Mouse (Mus musculus) spleen, adult 18-20 months (tissue): ENCODE results near the gene Fhdc1.

ENCODE experiments used
- DNase-seq, 2 experiments: peaks; one replicate each; pipeline ENCODE4 v3.0.0; 2022; ENCODE audit warnings: mixed read lengths in 2 of 2

Fhdc1 gene

DNA sequence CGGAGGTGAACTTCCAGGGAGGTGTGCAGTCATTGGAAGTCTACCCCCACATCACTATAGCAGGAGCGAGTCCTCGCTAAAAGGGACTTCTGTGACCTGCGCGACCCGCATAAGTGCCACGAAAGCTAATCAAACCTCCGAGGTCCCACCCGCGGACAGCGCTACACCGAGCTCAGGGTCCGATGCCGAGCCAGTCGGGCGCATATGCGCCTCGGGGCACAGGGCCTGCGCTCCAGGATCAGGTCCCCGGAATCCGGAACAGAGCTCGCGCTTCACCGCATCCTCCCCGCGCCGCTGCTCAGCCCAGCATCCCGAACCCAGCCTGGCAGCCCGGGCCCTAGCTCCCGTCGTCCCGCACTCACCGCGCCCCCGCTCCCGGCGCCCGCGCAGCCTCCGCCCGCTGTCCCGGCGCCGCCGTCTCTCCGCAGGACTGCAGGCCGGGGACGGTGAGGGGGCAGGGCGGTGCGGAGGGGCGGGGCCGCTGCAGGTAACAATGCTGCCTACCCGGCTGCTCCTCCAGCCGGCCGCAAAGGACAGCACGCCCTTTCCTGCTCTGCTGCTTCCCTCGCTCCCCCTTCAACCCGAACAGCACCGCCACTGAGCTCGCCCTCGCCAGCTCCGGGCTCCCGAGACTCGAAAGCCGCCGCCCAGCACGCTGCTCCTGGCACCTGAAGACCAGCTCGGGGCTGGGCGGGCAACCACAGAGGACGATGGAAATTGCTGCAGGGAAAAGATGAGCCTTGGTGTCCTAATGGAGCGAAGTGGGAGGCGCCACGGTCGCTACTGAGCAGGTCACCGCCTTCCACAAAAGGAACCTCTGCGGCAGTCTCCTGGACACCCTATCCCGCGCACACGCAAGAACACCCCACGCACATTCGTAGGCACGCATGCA, at the start of gene Fhdc1:
TSS of gene Fhdc1 (minus strand) at position 424 of the 892 bp plus-strand sequence.
- peak; percentile 13 to 27 for DNase-seq

- DNase-seq: no peak
These were observed 48.8 kb upstream of the Fhdc1 start for GRCm38 (mm10) chr3:84529021-84529420.

DNA sequence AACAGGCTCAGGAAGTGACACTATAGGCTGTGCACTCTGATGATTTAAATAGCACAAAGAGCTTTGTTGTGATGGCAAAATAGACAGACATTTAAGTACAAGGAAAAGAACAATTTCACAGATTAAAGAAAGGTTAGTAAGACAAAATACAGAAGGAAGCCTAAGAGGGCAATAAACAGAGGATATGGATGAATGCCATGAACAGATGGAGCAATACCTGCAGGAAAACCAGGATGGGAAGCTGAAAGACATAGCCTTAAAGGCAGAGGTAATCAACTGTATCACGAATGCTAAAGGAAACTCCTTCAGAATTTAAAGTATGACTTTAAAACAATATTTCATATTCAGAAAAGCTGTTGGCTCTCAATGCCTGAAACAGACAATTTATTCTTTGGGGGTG, 44.7 kb upstream of the Fhdc1 start:
- no peak for DNase-seq

GRCm38 (mm10) chr3:84516163-84516562, 35.9 kb upstream of the Fhdc1 start:
- DNase-seq: no peak

- no peak for DNase-seq
These were observed 32.7 kb upstream of the Fhdc1 start for GRCm38 (mm10) chr3:84512774-84513515.

DNA sequence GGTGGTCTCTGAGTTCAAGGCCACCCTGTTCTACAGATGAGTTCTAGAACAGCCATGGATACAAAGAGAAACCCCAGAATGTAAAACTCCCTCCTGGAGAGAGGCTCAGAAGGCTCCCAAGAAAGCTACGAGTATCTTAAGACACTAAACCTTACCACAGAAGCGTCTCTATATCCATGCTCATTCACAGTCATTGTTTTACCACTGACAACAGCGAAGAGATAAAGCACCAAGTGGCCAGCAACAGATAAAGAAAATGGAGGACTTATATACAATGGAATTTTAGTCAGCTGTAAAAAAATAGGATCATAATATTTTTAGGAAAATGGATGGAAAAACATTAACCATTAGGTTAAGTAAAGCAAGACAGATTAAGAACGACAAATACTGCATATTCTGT, 25.0 kb upstream of the Fhdc1 start:
- no peak for DNase-seq

DNA sequence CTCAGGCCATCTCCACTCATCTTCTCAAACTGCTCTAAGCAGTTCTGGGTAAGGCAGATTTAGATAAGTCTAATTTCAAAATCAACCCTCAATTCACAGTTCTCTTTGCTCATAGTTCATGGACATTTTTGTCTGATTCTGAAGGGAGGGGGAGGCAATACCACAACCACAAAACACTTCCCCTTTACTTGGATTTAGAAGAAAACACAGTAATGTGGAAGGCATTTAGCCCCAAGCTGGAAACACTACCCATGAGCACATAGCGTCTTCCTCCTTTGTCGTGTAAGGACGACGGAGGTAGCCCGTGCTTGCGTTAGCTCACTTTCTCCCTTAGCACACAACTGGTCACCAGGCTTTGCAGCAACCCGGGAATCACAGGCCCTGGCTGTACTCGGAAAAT, 24.1 kb upstream of the Fhdc1 start:
- DNase-seq: no peak

- no peak for DNase-seq
These were observed 21.9 kb upstream of the Fhdc1 start for GRCm38 (mm10) chr3:84502101-84502500.

DNA sequence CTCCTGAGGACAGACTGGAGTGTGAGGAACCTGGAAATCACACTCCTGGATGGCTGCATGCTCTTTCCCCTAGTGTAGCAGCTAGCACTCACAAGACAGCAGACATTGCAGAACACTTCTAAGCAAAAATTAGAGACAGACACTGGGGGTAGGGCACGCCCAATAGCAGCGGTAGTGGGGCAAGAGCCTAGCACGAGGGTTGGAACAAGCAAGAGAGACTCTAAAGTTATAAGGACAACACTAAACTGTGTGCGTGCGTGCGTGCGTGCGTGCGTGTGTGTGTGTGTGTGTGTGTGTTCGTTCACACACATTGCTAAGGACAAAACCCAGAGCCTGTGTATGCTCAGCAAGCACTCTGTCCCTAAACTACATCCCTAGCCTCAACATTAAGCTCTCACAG, 20.3 kb upstream of the Fhdc1 start:
- DNase-seq: no peak

- no peak for DNase-seq
These were observed 17.5 kb upstream of the Fhdc1 start for GRCm38 (mm10) chr3:84497718-84498117.

- no peak for DNase-seq
These were observed 12.4 kb upstream of the Fhdc1 start for GRCm38 (mm10) chr3:84492657-84493056.

- DNase-seq: no peak
These were observed 11.9 kb upstream of the Fhdc1 start for GRCm38 (mm10) chr3:84492148-84492547.

DNA sequence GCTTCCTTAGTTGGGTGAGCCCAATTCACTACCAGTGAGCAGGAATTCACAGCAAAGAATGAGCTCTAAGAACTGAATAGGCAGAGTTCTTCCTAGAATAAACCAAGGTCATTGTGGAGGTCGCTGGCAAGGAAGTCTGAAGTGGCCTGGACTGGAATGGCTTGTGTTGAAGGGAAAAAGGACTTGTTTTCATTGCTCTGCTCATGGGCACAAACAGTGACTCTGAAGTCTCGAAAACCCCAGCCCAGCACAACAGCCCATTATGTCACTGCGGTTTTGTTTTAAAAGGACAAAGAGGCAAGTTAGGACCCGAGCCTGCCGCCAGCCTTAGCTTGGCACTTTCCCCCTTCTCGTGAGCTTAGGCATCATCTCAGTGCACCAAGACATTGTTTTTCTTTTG, 8.5 kb upstream of the Fhdc1 start:
- no peak for DNase-seq

DNA sequence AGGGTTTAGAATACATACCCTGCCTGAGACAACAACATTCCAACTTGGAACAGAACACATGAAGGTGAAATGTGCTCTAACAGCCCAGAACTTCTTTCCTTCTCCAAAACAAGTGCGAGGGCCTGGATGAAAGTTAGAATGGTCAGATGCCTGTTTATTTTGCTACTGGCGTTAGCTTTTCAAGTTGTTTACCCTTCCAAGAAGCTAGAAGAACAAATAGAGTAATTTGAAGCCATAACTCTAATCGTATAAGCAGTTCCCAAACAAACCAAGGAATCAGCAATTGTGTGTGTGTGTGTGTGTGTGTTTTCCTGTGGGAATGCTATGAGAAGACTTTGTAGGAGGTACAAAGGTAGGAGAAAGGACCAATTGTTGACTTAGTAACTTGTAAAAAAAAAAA, 4.7 kb upstream of the Fhdc1 start:
- no peak for DNase-seq

GRCm38 (mm10) chr3:84484333-84484732, 4.1 kb upstream of the Fhdc1 start:
- DNase-seq: no peak

DNA sequence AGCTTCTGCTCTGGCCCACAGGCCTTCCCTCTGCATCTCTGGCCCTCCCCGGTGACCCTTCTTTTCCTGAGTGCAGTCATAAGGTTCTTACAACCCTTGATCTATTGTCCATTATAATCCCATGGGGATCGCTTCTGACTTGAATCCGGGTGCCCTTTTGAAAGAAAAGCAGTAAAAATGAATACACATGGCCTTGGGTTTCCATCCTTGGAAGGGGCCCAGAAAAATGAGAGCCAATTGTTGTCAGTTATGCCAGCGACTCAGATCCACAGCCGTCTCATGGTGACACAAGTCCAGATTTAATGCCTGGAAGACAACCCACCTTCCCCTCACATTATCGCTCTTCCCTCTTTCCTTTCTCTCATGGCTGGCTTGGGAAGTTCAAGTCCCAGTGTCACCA, 1.9 kb upstream of the Fhdc1 start:
- DNase-seq: no peak

DNA sequence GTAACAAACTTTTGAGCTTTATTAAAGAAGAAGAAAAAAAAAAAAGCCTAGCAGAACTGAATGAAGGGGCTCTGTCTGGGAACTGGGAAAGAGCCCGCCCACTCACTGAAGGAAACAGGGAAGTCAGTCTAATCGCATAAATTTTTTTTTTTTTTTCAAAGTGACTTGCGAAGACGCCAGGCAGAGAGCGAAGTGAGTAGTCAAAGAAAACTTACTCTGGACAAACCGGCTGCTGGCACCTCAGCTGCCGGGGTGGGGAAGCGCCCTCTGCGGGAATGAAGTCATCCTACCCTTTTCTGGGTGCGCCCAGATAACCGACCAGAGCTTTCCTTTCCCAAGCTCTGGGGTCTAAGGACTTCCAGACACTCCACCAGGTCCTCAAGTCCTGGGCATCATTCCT, 875 bp upstream of the Fhdc1 start:
- no peak for DNase-seq

DNA sequence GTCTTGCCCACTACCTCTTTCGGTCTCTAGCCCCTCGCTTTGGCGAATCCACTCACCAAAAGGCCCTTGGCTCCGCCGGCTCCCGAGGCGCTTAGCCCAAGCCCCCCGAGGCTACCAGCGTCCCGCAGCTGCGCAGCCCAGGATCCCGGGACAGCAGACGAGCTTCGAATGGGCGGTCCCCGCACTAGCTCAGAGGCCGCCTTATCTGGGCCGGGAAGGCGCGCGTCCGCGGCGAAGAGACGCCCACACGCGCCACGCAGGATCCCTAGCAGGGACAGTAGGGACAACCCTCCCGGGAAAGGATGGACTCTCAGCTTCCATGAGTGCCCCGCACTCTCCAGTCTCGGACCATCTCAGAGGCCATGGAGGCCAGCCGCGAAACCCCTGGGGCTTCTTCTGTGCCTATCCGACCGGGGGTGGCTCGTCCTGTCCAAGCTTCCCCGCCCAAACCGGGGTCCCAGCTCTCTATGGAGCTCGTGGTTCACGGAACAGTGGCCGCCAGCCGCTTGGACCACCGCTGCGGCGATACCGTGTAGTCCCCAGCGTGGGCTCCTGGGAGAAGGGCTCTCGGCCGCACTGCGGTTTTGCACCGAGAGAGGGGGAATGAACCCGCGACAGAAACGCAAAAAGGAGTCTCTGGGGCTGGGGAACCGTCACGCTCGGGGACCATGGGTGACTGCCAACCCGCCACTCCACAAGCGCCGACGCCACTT, 780 bp downstream of the Fhdc1 start:
- peak in 1 of 2 experiments; percentile 13 for DNase-seq

DNA sequence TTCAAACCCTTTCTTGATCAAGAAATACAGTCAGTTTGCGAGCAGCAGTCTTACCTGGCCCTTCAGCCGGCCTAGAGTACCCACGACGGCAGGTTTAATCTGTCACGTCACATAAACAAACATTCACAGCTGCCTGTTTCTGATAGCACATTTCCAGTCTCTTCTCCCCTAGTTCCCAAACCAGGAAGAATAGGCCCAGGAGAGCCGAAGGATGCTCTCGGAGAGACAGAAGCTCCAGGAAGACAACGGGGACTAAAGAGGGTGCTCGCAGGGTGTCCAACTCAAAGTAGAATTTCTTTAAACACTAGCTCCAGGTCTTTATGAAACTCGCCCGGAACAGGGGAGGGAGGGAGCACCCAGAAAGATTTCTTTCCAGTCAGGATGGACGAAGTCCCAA, 1.3 kb downstream of the Fhdc1 start:
- DNase-seq: no peak

- no peak for DNase-seq
These were observed 2.0 kb downstream of the Fhdc1 start for GRCm38 (mm10) chr3:84478195-84478594.

DNA sequence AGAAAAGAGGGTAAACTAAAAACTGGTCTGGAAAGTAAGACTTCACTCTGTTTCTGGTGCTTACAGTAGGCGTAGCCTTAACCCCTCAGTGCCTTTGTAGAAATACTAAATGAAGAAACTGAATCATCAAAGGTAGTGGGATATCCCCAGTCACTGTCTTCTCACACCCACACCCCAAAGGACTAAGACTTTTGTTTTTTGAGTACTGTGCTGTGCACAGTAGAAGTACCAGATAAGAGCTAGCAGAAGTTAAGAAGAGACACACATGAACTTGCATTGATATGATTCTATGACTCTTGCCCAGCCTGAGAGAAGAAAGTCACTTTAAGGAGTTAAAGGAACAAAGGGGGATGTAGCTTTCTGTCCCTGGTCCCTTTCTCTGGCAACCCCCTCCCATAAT, 2.7 kb downstream of the Fhdc1 start:
- no peak for DNase-seq

GRCm38 (mm10) chr3:84474981-84475775, 5.1 kb downstream of the Fhdc1 start:
- DNase-seq: no peak

GRCm38 (mm10) chr3:84474398-84474797, 5.8 kb downstream of the Fhdc1 start:
- DNase-seq: no peak
